Mouse (Mus musculus) heart, embryonic 15.5 days (tissue): Measurements from ENCODE around the gene Tmem269. TPM values are rescaled to one million over a fixed set of nuclear protein-coding genes. Genes with fewer than 3 reads are reported as not detected.

Source experiments
- ATAC-seq: fragments of 200-750 bp; cut with Nextera tagmentation; replicated peaks from 2 replicates; pipeline ENCODE4 v1.8.0; 2017; ENCODE audit warnings: low read depth, moderate TSS enrichment; ENCODE audit not compliant: insufficient number of reproducible peaks, insufficient read depth, low FRiP score
- H3K27ac ChIP-seq: fragments of 300-500 bp; sonication (generic); 2 replicates; pipeline ENCODE4 v1.5.1; 2015; ENCODE audit warnings: mild to moderate bottlenecking, inconsistent platforms
- H3K27me3 ChIP-seq: fragments of 300-500 bp; sonication (generic); 2 replicates; pipeline ENCODE4 v1.6.1; 2015; ENCODE audit warnings: inconsistent platforms
- H3K36me3 ChIP-seq: fragments of 300-500 bp; sonication (generic); 2 replicates; pipeline ENCODE4 v1.6.1; 2015; ENCODE audit warnings: mild to moderate bottlenecking, inconsistent platforms
- H3K4me1 ChIP-seq: fragments of 300-500 bp; sonication (generic); replicated peaks from 2 replicates; pipeline ENCODE4 v1.6.1; 2015; ENCODE audit warnings: inconsistent platforms
- H3K4me2 ChIP-seq: fragments of 300-500 bp; sonication (generic); 2 replicates; pipeline ENCODE4 v1.6.1; 2015; ENCODE audit warnings: inconsistent platforms, mild to moderate bottlenecking, moderate library complexity
- H3K4me3 ChIP-seq: fragments of 300-500 bp; sonication (generic); 2 replicates; pipeline ENCODE4 v1.5.1; 2015; ENCODE audit warnings: mild to moderate bottlenecking, inconsistent platforms
- H3K9ac ChIP-seq: fragments of 300-500 bp; sonication (generic); 2 replicates; pipeline ENCODE4 v1.6.1; 2015; ENCODE audit warnings: mild to moderate bottlenecking, inconsistent platforms
- H3K9me3 ChIP-seq: fragments of 300-500 bp; sonication (generic); replicated peaks from 2 replicates; pipeline ENCODE4 v1.6.1; 2016; ENCODE audit warnings: inconsistent platforms
- WGBS: fragments of 180-500 bp; shearing (Covaris S2); methylation state at CpG from one replicate; pipeline ENCODE4 v1.1.7; 2015; ENCODE audit warnings: mixed read lengths; 5-methylcytosine and 5-hydroxymethylcytosine counted together
- polyA plus RNA-seq: library from polyadenylated mRNA; unstranded; fragments of >200 nt; fragmentation: Nextera tagmentation; extraction: Ambion mirVana; gene quantifications from 2 replicates; pipeline ENCODE4 v1.2.1, GENCODE M21; 2015

The Tmem269 gene
- 0.16 TPM in 2 replicates for polyA plus RNA-seq

DNA sequence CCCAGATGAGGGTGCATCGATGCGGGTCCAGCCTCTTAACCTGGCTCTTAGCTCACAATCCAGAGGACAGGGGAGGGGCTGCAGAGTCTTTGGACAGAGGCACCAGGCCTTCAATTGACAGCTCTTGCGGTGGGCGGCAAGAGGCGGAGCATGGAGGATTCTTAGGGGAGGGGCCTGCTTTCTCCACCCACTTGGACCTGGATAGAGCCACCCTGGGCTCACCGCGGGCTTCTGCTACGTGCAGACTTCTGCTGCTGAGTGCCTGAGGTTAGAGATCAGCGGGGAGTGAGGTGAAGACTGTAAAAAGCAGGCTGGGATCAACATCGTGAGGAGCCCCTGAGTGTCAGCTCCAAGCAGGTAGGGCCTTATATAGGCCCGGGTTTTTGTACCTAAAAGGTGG, at the start of gene Tmem269:
Gene Tmem269, minus strand, starts transcription at position 49 of the 400 bp plus-strand sequence.
- Histone ChIP-seq H3K4me3 (no peak within 1 kb of the TSS), H3K4me2 (no peak within 1 kb of the TSS), H3K36me3 (no peaks in the 10 kb centered on the region), H3K27me3 (no peaks in the 10 kb centered on the region), H3K27ac (no peak within 1 kb of the TSS), H3K9me3 (no peaks in the 10 kb centered on the region), H3K9ac (no peak within 1 kb of the TSS), H3K4me1 (peaks cover 21% of the 10 kb centered on the region)
- WGBS: 14% methylated on average over 11 of the region's 11 CpGs
- ATAC-seq: 0 out of 2 replicates have a peak, but pooled peaks have one; percentile 12

DNA sequence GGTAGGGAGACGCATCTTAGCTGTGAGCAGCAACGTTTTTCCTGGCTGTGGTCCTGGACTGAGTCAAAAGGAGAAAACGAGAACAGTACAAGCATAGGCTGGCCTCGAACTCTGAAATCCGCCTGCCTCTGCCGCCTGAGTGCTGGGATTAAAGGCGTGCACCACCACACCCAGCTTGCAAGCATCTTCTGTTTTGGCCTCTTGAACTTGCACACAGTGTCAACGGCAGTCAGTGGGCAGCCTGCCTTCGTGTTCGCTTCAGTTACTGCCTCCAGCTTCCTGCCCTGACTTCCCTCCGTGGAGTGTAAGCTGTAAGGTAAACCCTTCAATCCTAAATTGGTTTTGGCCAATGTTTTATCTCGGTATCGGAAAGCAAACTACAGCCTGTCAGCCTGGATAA, 48.6 kb upstream of the Tmem269 start:
- WGBS: 68% methylated on average over 13 of the region's 13 CpGs
- H3K27ac ChIP-seq: no peak overlapping the region
- H3K36me3 ChIP-seq: peaks cover 12% of the 10 kb centered on the region
- H3K9ac ChIP-seq: no peak overlapping the region
- H3K4me3 ChIP-seq: no peak overlapping the region
- no peak overlapping the region for H3K4me2 ChIP-seq
- no peaks in the 10 kb centered on the region for H3K9me3 ChIP-seq
- no peaks in the 10 kb centered on the region for H3K4me1 ChIP-seq
- ATAC-seq: no peak
- H3K27me3 ChIP-seq: no peaks in the 10 kb centered on the region

DNA sequence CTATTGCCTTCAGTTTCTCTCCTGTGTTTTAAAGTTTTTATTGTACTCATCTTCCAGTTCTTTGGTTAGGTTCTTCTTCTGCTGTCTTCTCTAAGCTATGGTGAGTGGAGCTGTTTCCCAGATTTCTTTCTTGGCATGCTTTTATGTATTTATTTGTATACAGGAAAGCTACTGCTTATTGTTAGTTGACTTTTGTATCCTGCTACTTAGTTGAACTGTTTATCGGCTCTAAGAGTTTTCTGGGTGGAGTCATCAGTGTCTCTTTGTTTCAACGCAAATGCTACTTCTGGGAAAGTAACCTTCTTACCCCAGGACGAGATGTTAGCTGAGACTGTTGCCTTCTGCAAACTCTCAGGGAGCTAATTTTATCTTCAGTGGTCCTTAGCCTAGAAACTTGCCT, 45.4 kb upstream of the Tmem269 start:
- no peaks in the 10 kb centered on the region for H3K9me3 ChIP-seq
- H3K4me2 ChIP-seq: no peak overlapping the region
- no peak overlapping the region for H3K4me3 ChIP-seq
- no peaks in the 10 kb centered on the region for H3K36me3 ChIP-seq
- H3K9ac ChIP-seq: no peak overlapping the region
- no peak overlapping the region for H3K27ac ChIP-seq
- WGBS: 57% methylated on average over 3 of the region's 3 CpGs
- ATAC-seq: no peak
- H3K27me3 ChIP-seq: no peaks in the 10 kb centered on the region
- H3K4me1 ChIP-seq: peaks cover 4% of the 10 kb centered on the region; the same call in 1 of the 2 replicates

DNA sequence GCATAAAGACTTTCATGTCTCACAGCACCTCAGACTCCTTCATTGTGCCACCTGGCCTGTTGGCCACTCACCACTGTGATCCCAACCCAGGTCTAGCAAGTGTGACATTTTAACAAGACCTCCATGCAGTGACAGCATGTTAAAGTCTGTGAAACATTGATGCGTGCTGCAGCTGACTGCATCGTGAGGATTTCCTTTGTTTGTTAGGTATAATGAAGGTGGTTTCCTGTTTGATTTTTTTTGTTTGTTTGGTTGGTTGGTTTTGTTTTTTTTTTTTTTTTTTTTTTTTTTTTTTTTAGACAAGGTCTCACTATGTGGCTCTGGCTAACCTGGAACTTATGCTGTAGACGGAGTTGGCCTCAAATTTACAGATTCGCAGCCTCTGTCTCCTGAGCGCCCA, 44.5 kb upstream of the Tmem269 start:
- no peak for ATAC-seq
- H3K27me3 ChIP-seq: no peaks in the 10 kb centered on the region
- no peaks in the 10 kb centered on the region for H3K9me3 ChIP-seq
- H3K4me3 ChIP-seq: no peak overlapping the region
- peaks cover 5% of the 10 kb centered on the region; the same call in 1 of the 2 replicates for H3K4me1 ChIP-seq
- no peaks in the 10 kb centered on the region for H3K36me3 ChIP-seq
- WGBS: 81% methylated on average over 5 of the region's 5 CpGs
- no peak overlapping the region for H3K27ac ChIP-seq
- no peak overlapping the region for H3K4me2 ChIP-seq
- H3K9ac ChIP-seq: no peak overlapping the region

DNA sequence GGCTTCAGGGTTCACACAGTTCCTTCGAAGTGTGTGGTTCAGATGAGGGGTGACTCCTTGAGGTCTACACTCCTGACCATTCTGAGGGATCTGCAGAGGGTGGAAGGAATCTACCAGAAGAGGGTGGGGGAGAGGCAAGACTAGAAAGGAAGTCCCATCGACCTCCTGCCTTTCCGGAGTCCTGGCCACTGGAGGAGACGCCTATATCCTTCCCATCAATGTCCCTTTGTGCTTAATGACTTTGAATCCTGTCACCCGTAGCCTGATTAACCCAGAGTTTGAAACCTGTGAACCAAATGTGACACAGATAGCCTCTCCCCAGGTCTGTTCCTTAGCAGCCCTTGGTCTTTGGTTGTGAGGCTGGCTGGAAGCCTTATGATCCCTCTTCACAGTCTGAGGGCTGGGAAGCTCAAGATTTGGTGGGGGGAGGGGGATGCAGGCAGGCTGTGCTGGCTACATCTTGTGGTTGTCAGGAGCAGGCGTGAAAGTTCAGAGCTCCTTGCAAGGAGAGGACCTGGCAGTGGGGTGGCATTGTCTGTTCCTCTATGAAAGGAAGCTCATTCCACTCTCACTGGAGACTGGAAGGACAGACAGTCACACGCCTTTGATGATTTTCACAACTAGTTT, 43.2 kb upstream of the Tmem269 start:
- peaks cover 6% of the 10 kb centered on the region; the same call in 1 of the 2 replicates for H3K4me1 ChIP-seq
- no peaks in the 10 kb centered on the region for H3K36me3 ChIP-seq
- ATAC-seq: no peak
- H3K4me3 ChIP-seq: no peak overlapping the region
- no peak overlapping the region for H3K9ac ChIP-seq
- no peak overlapping the region for H3K4me2 ChIP-seq
- 45% methylated on average over 7 of the region's 7 CpGs for WGBS
- H3K9me3 ChIP-seq: no peaks in the 10 kb centered on the region
- H3K27ac ChIP-seq: no peak overlapping the region
- H3K27me3 ChIP-seq: no peaks in the 10 kb centered on the region

DNA sequence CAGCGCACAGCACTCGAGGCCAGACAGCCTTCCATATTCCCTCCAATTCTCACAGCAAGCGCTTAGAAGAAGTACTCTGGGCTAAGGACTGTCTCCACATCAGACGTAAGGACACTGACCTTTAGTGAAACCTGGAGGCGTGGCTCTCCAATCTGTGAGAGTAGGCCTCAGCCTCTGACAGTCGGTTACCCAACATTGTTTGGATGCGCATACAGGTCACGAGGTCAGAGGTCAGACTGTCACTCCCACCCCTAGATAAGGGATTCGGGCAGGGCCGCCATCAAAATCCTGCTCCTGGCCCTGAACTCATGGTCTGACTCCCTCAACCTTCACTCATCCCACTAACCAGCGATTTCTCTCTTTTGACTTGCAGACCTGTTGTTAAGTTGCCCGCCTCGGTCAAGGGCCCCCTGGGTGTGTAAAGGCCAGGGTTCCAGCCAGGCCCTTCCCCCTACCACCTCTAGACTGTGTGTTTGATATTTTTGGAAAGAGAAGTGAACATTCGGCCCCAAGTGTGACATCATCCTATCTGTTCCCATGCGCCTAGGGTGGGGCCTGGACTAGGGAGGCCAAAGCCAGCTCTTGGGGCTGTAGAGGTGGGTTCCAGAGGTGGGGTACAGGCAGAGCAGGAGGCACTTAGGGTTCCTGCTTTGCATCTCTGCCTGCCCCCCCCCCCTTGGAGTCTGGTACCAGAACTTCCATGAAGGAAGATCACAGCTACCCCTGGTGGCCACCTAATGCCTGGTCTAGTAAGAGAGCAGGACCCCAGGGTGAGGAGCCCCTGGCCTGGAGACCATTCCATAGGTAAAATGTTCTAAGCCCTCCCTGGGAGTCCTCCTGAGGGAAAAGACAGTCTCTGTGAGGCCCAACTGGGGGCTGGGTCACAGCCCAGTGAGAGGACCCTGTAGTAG, 41.6 kb upstream of the Tmem269 start:
- no peaks in the 10 kb centered on the region for H3K36me3 ChIP-seq
- H3K9ac ChIP-seq: no peak overlapping the region
- ATAC-seq: no peak; the same call in 1 of the 2 replicates
- H3K4me2 ChIP-seq: no peak overlapping the region
- no peak overlapping the region for H3K27ac ChIP-seq
- no peaks in the 10 kb centered on the region for H3K9me3 ChIP-seq
- H3K4me1 ChIP-seq: peaks cover 6% of the 10 kb centered on the region; the same call in 1 of the 2 replicates
- no peak overlapping the region for H3K4me3 ChIP-seq
- 0 out of 2 replicates have a peak, but pooled peaks cover 4% of the 10 kb centered on the region for H3K27me3 ChIP-seq
- WGBS: 72% methylated on average over 15 of the region's 15 CpGs

DNA sequence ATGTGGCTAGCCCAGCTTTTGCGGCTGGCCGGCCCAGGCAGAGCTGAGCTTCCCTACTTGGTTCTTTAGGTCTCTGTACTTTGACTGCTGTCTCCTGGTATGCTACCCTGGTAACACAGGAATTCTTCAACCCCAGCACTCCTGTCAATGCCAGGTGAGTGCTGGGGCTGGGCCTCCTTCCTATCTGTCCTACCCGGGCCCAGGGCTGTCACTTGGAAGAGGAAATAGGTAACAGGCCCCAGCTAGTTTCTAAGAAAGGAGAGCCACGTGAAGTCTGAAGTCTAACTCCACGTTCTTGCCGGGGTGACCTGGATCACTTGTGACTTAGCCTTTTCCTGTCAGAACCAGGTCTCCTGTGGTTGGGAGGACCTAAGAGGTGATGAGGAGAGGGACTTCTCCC, 39.1 kb upstream of the Tmem269 start:
- no peak for ATAC-seq
- WGBS: 73% methylated on average over 6 of the region's 6 CpGs
- Histone ChIP-seq H3K4me2 (no peak overlapping the region), H3K9me3 (no peaks in the 10 kb centered on the region), H3K9ac (no peak overlapping the region), H3K27me3 (0 out of 2 replicates have a peak, but pooled peaks cover 4% of the 10 kb centered on the region), H3K27ac (no peak overlapping the region), H3K4me3 (no peak overlapping the region), H3K4me1 (peaks cover 17% of the 10 kb centered on the region), H3K36me3 (no peaks in the 10 kb centered on the region)

DNA sequence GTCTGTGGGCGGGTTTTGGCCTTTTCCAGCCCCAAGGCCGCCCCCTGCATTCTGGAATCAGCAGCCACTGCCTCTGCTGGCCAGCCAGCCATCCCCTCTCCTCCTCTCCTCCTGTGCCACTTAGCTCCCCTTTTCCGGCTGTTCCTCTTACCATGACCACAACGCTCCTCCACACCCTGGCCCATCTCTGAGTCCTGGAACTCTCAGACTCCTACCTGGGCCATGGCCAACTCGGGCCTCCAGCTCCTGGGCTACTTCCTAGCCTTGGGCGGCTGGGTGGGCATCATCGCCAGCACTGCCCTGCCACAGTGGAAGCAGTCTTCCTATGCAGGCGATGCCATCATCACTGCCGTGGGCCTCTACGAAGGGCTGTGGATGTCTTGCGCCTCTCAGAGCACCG, 37.3 kb upstream of the Tmem269 start, which contains the start of gene Cldn19:
Gene Cldn19, plus strand, starts transcription at position 64 of the 400 bp plus-strand sequence.
- ATAC-seq: no peak
- H3K27ac ChIP-seq: no peak within 1 kb of the TSS
- no peak within 1 kb of the TSS for H3K4me2 ChIP-seq
- 0 out of 2 replicates have a peak, but pooled peaks cover 4% of the 10 kb centered on the region for H3K27me3 ChIP-seq
- H3K9me3 ChIP-seq: no peaks in the 10 kb centered on the region
- H3K4me1 ChIP-seq: peaks cover 17% of the 10 kb centered on the region
- H3K36me3 ChIP-seq: no peaks in the 10 kb centered on the region
- 80% methylated on average over 12 of the region's 12 CpGs for WGBS
- no peak within 1 kb of the TSS for H3K9ac ChIP-seq
- H3K4me3 ChIP-seq: no peak within 1 kb of the TSS

DNA sequence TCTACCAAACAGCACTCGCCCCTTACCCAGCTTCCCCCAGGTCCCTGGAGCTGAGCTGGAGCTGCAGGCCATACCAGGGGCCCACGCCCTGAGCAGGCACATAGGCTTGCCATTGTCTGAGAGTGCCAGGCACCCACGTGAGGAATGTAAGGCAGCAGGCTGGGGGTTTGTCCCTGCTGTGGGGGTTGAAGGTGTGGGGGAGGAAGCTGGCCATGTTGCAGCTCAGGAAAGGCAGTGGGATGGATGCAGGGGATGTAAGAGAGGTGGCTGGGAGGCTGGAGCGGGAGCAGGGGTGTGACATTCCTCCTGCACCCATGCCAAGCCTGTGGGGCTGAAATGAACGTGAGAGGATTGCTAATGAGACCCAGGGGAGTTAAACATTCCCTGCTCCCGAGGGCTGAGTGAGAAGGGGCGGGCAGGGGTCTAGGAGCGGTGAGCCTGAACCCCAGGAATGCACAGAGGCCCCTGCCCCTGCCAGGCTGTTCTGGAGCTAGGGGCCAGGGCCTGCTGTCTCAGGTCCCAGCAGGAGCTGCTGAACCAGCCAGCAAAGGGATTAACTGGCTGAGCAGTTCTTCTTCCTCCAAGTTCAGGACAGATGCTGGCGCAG, 36.1 kb upstream of the Tmem269 start:
- Histone ChIP-seq H3K4me2 (no peak overlapping the region), H3K4me3 (no peak overlapping the region), H3K9ac (peak overlapping the region; percentile 25; the same call in 1 of the 2 replicates), H3K9me3 (no peaks in the 10 kb centered on the region), H3K36me3 (no peaks in the 10 kb centered on the region), H3K27ac (no peak overlapping the region), H3K27me3 (0 out of 2 replicates have a peak, but pooled peaks cover 4% of the 10 kb centered on the region), H3K4me1 (peaks cover 12% of the 10 kb centered on the region)
- 43% methylated on average over 9 of the region's 9 CpGs for WGBS
- ATAC-seq: no peak

DNA sequence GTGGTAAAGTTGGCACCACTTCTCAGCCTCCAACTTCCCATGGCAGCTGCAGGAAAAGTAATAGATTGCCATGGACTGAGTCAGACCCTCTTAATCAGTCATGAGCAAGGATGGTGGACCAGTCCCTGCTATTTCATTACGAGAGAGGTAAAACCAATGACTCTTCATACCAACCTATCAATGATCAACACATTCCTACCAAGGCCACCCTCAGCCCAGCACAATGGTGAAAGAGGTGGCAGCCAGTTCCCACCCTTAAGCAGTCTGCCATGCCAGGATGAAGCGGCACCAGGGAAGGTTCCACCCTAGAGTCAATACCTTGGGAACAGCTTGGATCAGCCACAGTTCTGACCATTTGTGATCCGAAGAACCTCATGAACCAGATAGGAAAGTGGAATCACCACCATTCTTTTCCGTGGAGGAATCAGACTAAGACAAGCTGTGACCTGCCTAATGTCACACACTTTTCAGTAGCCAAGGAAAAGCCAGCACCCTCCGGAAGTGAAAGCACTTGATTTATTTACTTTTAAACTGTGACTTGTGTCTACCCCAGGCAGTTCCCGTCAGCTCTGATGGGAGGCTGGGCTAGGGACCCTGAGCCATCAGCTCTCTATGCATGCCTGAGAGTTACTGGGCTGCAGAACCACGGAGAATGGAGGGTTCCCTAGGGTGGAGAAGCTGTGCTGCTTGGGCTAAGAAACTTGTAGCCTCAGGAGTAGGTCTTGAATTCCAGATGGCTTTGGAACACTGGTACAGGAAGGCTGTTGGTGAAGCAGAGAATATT, 34.2 kb upstream of the Tmem269 start:
- no peaks in the 10 kb centered on the region for H3K9me3 ChIP-seq
- H3K27me3 ChIP-seq: 0 out of 2 replicates have a peak, but pooled peaks cover 4% of the 10 kb centered on the region
- H3K36me3 ChIP-seq: peaks cover 9% of the 10 kb centered on the region; the same call in 1 of the 2 replicates
- 53% methylated on average over 7 of the region's 7 CpGs for WGBS
- peaks cover 27% of the 10 kb centered on the region for H3K4me1 ChIP-seq
- H3K4me2 ChIP-seq: no peak overlapping the region
- H3K27ac ChIP-seq: no peak overlapping the region
- no peak for ATAC-seq
- no peak overlapping the region for H3K4me3 ChIP-seq
- H3K9ac ChIP-seq: no peak overlapping the region
